Mouse (Mus musculus) midbrain, embryonic 16.5 days (tissue): ENCODE measurements around the gene Dlx4. TPM values are rescaled to one million over a fixed set of nuclear protein-coding genes. Genes with fewer than 3 reads are reported as not detected.

Source experiments
- ATAC-seq: fragments of 200-750 bp; cut with Nextera tagmentation; 2 replicates; pipeline ENCODE4 v1.8.0; 2017; ENCODE audit warnings: moderate TSS enrichment
- H3K27ac ChIP-seq: fragments of 300-500 bp; sonication (generic); 2 replicates; pipeline ENCODE4 v1.5.1; 2014; ENCODE audit warnings: mild to moderate bottlenecking, low read length, mixed read lengths
- H3K27me3 ChIP-seq: fragments of 300-500 bp; sonication (generic); 2 replicates; pipeline ENCODE4 v1.6.1; 2014; ENCODE audit warnings: low read depth, low read length, mixed read lengths; ENCODE audit not compliant: control insufficient read depth, insufficient read depth
- H3K36me3 ChIP-seq: fragments of 300-500 bp; sonication (generic); 2 replicates; pipeline ENCODE4 v1.6.1; 2014; ENCODE audit warnings: mild to moderate bottlenecking, low read length, moderate library complexity, mixed read lengths; ENCODE audit not compliant: control insufficient read depth, insufficient read depth
- H3K4me1 ChIP-seq: fragments of 300-500 bp; sonication (generic); 2 replicates; pipeline ENCODE4 v1.6.1; 2014; ENCODE audit warnings: mild to moderate bottlenecking, low read length, mixed read lengths; ENCODE audit not compliant: control insufficient read depth, insufficient read depth
- H3K4me2 ChIP-seq: fragments of 300-500 bp; sonication (generic); 2 replicates; pipeline ENCODE4 v1.6.1; 2014; ENCODE audit warnings: mild to moderate bottlenecking, low read length, mixed read lengths
- H3K4me3 ChIP-seq: fragments of 300-500 bp; sonication (generic); 2 replicates; pipeline ENCODE4 v1.5.1; 2014; ENCODE audit warnings: low read depth, mild to moderate bottlenecking, low read length, moderate library complexity, mixed read lengths
- H3K9ac ChIP-seq: fragments of 300-500 bp; sonication (generic); 2 replicates; pipeline ENCODE4 v1.6.1; 2014; ENCODE audit warnings: low read depth, low read length, mixed read lengths
- H3K9me3 ChIP-seq: fragments of 300-500 bp; sonication (generic); replicated peaks from 2 replicates; pipeline ENCODE4 v1.6.1; 2014; ENCODE audit warnings: mild to moderate bottlenecking, low read length, mixed read lengths; ENCODE audit not compliant: control insufficient read depth, poor library complexity, severe bottlenecking
- WGBS: fragments of 180-500 bp; shearing (Covaris S2); extraction: QIAGEN DNeasy Blood & Tissue Kit; methylation state at CpG from one replicate; pipeline ENCODE4 v1.1.7; 2014; 5-methylcytosine and 5-hydroxymethylcytosine counted together
- polyA plus RNA-seq: library from polyadenylated mRNA; unstranded; fragments of >200 nt; fragmentation: Nextera tagmentation; extraction: Ambion mirVana; gene quantifications from 2 replicates; pipeline ENCODE4 v1.2.1, GENCODE M21; 2015

Gene Dlx4
- polyA plus RNA-seq, 1 experiment from 2014 or later: 0.36 TPM

DNA sequence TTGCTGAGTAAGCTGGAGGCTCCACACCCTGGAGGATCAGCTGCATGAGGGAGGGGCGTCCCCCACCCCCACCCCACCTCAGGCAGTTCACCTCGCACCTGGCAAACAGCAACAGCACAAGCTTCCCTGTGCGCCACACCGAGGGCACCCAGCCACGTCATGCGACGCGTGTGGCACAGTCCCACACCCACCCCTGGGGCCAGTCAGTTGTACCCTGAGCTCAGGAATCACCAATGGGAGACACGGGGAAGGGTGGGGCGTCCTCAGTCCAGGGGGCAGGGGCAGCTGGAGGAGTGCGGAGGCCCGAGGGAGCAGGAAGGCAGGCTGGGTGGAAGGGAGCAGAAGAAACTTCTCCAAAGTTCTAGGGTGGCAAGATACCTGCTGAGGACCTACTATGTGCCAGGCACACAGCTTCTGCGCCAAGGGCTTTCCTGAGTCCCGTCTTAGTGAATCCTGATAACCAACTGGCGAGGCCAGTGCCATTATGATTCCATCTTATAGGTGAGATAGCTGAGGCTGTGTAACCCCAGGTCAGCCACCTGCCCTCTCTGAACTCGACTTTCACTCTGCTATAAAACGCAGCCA, 15.3 kb downstream of the Dlx4 start:
- Histone ChIP-seq H3K4me2 (no peak overlapping the region), H3K4me1 (peaks cover 7% of the 10 kb centered on the region; the same call in 1 of the 2 replicates), H3K4me3 (no peak overlapping the region), H3K36me3 (no peaks in the 10 kb centered on the region), H3K27ac (no peak overlapping the region), H3K9ac (no peak overlapping the region), H3K27me3 (peaks cover 4% of the 10 kb centered on the region; the same call in 1 of the 2 replicates), H3K9me3 (no peaks in the 10 kb centered on the region)
- 77% methylated on average over 17 of the region's 17 CpGs for WGBS
- ATAC-seq: no peak

DNA sequence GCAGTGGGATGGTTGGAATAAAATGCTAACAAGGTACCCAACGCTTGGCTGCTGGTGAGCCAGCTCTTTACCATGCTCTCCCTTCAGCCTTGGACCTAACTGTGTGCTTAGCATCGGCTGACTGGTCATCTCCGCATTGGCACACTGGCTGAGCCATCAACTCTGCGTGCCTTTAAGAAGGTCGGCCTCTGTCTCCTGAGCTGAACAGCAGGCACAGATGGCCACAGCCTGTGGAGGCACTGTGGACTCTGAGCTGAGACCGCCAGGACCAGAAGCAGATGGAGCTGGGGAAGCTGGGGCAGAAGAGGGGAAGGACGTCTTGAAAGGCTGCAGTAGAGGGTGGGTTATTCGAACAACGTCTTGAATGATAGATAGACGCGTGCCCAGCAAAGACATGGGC, 17.7 kb downstream of the Dlx4 start:
- ATAC-seq: no peak
- H3K4me1 ChIP-seq: peaks cover 7% of the 10 kb centered on the region; the same call in 1 of the 2 replicates
- H3K4me3 ChIP-seq: no peak overlapping the region
- peaks cover 23% of the 10 kb centered on the region for H3K27me3 ChIP-seq
- no peaks in the 10 kb centered on the region for H3K36me3 ChIP-seq
- H3K27ac ChIP-seq: no peak overlapping the region
- H3K4me2 ChIP-seq: no peak overlapping the region
- no peak overlapping the region for H3K9ac ChIP-seq
- WGBS: 56% methylated on average over 11 of the region's 11 CpGs
- H3K9me3 ChIP-seq: no peaks in the 10 kb centered on the region

DNA sequence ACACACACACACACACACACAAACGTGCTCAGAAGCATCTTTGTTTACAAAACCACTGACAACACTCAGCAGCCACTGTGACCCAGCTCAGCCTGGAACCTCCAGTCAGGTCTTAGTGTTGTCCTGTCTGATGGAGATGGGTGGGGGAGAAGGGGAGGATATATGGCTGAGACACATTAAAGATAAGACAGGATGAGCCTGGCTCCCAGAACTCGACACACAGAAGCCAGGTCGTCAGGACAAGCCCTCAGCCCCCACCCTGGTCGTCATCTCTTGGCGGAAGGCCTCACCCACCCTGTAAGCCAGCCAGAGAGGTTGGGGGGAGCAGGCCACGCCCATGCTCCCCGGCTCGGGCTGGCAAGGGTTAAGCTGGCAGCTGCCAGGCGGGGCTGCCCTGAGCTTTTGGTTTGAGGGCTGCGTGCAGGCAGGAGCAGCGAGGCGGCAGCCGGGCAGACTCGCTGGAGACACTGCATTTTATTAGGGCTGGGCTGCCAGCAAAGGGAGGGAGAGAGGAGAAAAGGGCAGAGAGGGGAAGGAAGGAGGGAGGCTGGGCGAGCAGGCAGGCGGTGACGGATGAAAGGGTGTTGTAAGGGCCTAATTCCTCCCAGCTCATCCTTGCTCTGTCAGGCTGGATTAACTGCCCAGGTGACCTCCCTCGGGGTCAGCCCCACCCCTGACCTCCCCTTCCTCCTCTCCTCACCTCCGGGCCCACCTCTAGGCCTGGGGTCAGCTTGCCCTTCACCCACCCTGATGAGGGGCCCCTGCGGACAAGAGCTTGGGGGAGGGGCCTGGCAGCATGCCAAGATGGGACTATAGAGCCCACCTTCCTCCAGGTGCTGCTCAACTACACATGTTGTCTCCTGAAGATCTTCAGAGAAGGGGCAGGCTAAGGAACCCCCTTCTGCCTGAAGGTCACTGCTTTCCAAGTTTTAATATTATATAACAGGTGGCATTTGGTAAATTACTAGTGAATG, 19.5 kb downstream of the Dlx4 start:
- WGBS: 3% methylated on average over 20 of the region's 20 CpGs
- H3K4me2 ChIP-seq: peak overlapping the region; percentile 44
- 0 out of 2 replicates have a peak overlapping the region, but pooled peaks have one; percentile 2 for H3K4me3 ChIP-seq
- H3K36me3 ChIP-seq: no peaks in the 10 kb centered on the region
- no peaks in the 10 kb centered on the region for H3K9me3 ChIP-seq
- ATAC-seq: peak; percentile 62; the same call in 1 of the 2 replicates
- H3K4me1 ChIP-seq: peaks cover 7% of the 10 kb centered on the region; the same call in 1 of the 2 replicates
- H3K27me3 ChIP-seq: peaks cover 40% of the 10 kb centered on the region
- peak overlapping the region; percentile 56; the same call in 1 of the 2 replicates for H3K9ac ChIP-seq
- H3K27ac ChIP-seq: no peak overlapping the region

DNA sequence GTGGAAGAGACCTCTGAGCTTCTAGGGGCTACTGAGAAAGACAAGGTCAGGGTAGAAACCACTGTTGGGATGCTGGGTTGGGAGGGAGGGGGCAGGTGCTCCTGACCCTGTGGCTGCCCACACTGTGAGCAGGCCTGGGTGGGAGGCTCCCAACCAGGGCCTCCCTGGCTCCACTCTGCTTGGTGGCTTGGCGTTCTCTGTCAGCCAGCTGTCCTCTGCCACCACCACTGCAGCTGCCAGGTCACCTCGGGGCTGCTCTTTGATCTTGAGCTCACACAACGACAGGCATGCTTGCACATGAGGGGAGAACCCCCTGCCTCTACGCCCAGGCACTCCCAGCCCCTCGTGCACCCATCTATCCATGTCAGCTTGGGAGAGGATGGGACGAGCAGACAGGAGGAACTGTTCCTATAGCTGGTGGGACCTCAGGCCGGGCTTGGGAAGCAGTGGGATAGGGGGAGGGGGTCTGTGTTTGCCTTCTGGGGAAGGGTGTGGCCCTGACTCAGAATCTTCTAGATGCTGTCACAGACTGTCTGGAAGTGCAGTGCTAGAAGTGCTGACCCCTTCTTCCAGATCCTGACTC, 20.6 kb downstream of the Dlx4 start:
- Histone ChIP-seq H3K4me3 (no peak overlapping the region), H3K27me3 (peaks cover 41% of the 10 kb centered on the region), H3K9me3 (no peaks in the 10 kb centered on the region), H3K4me1 (peaks cover 14% of the 10 kb centered on the region), H3K27ac (no peak overlapping the region), H3K4me2 (no peak overlapping the region), H3K36me3 (no peaks in the 10 kb centered on the region), H3K9ac (no peak overlapping the region)
- 34% methylated on average over 7 of the region's 7 CpGs for WGBS
- no peak for ATAC-seq

DNA sequence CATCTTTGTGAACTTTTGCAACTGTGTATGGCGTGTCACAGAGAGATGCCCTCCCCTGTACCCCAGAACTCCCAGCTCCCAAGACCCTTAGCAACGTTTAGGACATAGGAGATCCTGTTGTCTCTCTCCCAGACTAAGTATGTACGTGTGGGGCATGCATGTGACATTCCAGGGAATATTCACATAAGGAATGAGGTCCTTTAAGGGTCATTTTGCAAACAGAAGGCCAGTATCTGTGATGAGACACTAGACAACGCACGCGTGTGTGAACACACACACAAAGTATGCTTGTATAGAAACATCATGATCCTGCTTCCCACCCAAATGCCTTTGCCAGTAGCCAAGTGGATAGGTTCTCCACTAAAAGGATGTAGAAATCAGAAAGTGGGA, 24.0 kb downstream of the Dlx4 start:
- H3K27me3 ChIP-seq: peaks cover 68% of the 10 kb centered on the region
- H3K4me2 ChIP-seq: no peak overlapping the region
- no peak overlapping the region for H3K27ac ChIP-seq
- H3K4me3 ChIP-seq: no peak overlapping the region
- H3K36me3 ChIP-seq: no peaks in the 10 kb centered on the region
- 21% methylated on average over 6 of the region's 6 CpGs for WGBS
- no peaks in the 10 kb centered on the region for H3K9me3 ChIP-seq
- peaks cover 23% of the 10 kb centered on the region for H3K4me1 ChIP-seq
- H3K9ac ChIP-seq: no peak overlapping the region
- no peak for ATAC-seq

DNA sequence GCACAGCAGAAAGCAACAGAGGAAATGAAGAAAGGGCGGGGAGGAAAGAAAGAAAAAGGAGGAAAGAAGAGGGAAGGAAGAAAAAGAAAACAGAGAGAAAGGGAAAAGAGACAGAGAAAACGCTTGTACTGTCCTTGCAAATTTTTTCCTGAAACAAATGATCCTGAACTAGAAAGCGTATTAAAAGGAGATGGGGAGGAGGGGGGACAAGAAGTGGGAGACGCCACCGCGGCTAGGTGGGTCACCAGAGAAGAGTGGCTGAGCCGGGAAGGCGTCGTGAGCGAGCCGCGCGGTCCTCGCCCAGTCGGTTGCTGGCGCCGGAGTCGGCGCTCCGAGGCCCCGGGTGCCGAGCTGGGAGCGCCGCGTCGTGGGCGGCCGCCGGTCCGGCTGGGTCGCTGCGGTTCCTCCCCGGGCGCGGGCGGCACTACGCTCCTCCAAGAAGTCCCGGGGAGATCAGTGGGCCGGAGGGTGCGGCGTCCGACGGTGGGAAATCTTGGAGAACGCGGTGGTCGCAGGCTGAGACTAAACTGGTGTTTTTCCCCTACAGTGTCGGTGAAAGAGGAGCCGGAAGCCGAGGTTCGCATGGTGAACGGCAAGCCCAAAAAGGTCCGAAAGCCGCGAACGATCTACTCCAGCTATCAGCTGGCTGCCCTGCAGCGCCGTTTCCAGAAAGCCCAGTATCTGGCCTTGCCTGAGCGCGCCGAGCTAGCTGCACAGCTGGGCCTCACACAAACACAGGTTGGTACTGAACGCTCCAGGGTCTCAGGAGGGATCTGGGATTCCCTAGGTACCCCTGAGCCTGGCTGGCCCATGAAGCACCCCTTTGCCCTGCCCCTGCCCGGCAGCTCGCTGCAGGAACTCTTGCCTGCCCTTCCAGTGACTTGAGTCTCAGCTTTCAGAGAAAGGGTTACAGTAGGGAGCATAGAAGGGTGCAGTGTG, 24.6 kb downstream of the Dlx4 start:
- Histone ChIP-seq H3K27ac (no peak overlapping the region), H3K9me3 (no peaks in the 10 kb centered on the region), H3K27me3 (peaks cover 69% of the 10 kb centered on the region), H3K4me1 (peaks cover 19% of the 10 kb centered on the region), H3K4me2 (peak overlapping the region; percentile 48), H3K9ac (no peak overlapping the region), H3K4me3 (peak overlapping the region; percentile 22), H3K36me3 (no peaks in the 10 kb centered on the region)
- WGBS: under 1% methylated on average over 60 of the region's 63 CpGs
- ATAC-seq: no peak

DNA sequence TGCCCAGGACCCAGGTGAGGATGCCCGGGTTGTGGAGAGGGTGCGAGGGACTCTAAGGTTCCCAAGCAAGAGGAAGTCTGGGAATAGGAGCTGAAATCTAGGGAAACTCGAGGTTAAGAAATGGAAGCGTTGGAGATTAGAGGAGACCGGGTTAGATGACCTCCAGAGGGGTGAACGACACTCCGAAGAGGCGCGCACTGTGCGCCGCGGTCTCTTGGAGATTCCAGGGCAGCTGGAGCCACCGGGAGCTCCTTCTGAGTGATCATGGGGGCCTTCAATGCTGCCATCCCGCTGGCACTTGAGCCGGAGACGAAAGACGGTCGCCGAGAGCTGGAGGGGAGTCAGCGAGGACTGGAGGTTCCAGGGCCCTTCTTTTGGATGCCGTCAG, 25.4 kb downstream of the Dlx4 start:
- H3K9ac ChIP-seq: no peak overlapping the region
- WGBS: 1% methylated on average over 21 of the region's 21 CpGs

DNA sequence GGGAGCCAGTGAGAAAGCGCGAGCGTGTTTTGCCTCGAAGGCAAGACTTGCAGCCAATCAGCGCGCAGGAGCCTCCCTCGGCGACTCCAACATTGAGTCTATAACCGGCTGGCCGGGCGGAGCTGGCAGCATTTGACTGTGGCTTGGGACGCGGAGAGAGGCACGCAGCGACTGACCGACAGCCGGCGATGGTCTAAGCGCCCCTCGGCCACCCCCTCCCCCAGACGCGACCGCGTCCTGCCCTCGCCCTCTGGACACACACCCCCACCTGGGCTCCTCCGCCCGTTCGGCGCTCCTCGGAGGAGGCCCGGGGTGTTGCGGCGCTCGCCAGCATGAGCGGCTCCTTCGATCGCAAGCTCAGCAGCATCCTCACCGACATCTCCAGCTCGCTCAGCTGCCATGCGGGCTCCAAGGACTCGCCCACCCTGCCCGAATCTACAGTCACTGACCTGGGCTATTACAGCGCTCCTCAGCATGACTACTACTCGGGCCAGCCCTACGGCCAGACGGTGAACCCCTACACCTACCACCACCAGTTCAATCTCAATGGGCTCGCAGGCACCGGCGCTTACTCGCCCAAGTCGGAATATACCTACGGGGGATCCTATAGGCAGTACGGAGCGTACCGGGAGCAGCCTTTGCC, 26.0 kb downstream of the Dlx4 start, which contains the start of gene Dlx3:
TSS of gene Dlx3 (plus strand) at position 130 of the 643 bp plus-strand sequence.
- peaks cover 17% of the 10 kb centered on the region for H3K4me1 ChIP-seq
- peaks cover 65% of the 10 kb centered on the region for H3K27me3 ChIP-seq
- no peaks in the 10 kb centered on the region for H3K36me3 ChIP-seq
- H3K4me3 ChIP-seq: peak within 1 kb of the TSS; percentile 43
- WGBS: under 1% methylated on average over 55 of the region's 55 CpGs
- peak within 1 kb of the TSS; percentile 57; the same call in 1 of the 2 replicates for H3K9ac ChIP-seq
- no peak within 1 kb of the TSS for H3K27ac ChIP-seq
- ATAC-seq: peak; percentile 52; the same call in 1 of the 2 replicates
- peak within 1 kb of the TSS; percentile 77 for H3K4me2 ChIP-seq
- no peaks in the 10 kb centered on the region for H3K9me3 ChIP-seq

More for the DNA sequence above, 25.4 kb downstream of the Dlx4 start:
- Histone ChIP-seq H3K27ac (no peak overlapping the region), H3K36me3 (no peaks in the 10 kb centered on the region), H3K4me2 (peak overlapping the region; percentile 77), H3K4me3 (peak overlapping the region; percentile 43), H3K4me1 (peaks cover 17% of the 10 kb centered on the region), H3K9me3 (no peaks in the 10 kb centered on the region), H3K27me3 (peaks cover 69% of the 10 kb centered on the region)
- no peak for ATAC-seq
